Mouse (Mus musculus): ENCODE results near the gene Mapk8ip2.

DNA sequence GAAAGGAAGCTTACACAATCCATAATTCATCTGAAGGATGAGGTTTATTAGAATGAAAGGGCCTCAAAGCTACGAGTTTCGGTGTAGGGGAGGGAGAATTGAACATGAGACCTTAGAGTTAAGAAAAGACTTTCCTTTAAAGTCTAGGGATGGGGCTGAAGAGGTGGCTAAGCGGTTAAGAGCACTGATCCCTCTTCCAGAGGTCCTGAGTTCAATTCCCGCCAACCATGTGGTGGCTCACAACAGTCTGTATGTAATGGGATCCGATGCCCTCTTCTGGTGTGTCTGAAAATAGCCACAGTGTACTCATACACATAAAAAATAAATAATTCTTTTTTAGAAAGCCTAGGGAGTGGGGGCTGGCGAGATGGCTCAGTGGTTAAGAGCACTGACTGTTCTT, 23.4 kb upstream of the Mapk8ip2 start:
- TF ChIP-seq CTCF (IDR thresholded peaks at IDR 0.05 in 2 of 3, conservative IDR thresholded peaks at IDR 0.05 in 1 of 3; ENCODE audit: control insufficient read depth in 1 of 3, insufficient read depth in 1 of 3, low read depth in 2 of 3, low read length in 3 of 3, poor library complexity in 1 of 3, severe bottlenecking in 1 of 3) (peak in 2 of 3 experiments; percentile 17 to 27; a peak in 2 of 6 replicates), MAFK (IDR thresholded peaks at IDR 0.05; ENCODE audit: borderline replicate concordance, low read depth, low read length) (no peak), POLR2A (IDR thresholded peaks at IDR 0.05; ENCODE audit: control insufficient read depth in 1 of 2, insufficient read depth in 1 of 2, low read depth in 1 of 2, low read length in 2 of 2, poor library complexity in 1 of 2) (no peak)
